Mouse (Mus musculus) left cerebral cortex, postnatal 36 days (tissue): ENCODE measurements at regions not wholly inside any gene's neighbourhood (a gene's known extent, or its start where the extent isn't known, plus 50 kb on each side); places are given as distances from the start of the nearest gene placed in this dataset.

Source experiments
- DNase-seq, 2 experiments: peaks; one replicate each; pipeline ENCODE4 v3.0.0; 2021 to 2022; ENCODE audit warnings: low spot score in 2 of 2, mixed read lengths in 1 of 2
- intact Hi-C: fragments of 180-260 bp; cut with DNase I; formaldehyde crosslinking; loops from one replicate; pipeline ENCODE4 v1.15.1; 2025

DNA sequence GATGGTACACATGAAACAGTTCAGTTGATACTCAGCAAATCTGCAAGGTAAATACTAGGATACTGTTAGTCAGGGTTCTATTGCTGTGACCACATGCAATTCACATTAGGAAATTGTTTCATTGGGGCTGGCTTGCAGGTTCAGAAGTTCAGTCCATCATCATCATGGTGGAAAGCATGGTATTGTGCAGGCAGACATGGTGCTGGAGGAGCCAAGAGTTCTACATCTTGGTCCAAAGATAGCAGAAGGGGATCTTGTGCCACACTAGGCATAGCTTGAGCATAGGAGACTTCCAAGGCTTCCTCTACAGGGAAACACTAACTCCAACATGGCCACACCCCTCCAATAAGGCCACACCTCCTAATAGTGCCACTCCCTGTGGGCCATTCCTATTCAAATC is 99.1 kb downstream of the Ier5 start:
- no peak for DNase-seq
- intact Hi-C loops, result no loop called here

DNA sequence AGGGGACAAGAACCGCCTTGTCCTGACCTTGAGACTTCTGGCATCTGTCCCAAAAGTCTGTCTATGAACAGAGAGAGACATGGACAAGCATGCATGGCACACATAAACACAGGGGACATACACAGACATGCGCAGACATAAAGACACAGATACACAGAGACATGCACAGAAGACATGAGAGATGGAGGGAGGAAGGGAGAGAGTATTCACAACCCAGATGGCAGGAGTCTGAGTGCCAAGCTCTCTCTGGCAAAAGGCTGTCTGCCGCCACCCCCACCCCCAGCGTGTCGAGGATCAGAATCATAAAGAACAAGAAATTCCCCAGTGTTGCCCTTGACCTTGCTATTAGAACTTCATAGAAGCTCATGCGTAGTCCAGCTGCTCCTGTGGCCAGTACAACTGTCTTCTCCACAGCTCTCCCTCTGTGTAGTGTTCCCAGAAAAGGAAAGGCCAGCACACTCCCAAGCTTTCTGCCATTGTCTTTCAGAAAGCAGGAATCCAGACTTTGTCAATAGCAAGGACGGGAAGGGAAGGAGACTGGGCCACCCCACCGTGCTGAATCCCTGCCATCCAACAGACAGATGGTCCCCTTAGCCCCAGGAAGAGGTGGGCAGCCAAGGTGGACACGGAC is 99.8 kb downstream of the Ier5 start:
- intact Hi-C loops, result no loop called here
- DNase-seq, result no peak

DNA sequence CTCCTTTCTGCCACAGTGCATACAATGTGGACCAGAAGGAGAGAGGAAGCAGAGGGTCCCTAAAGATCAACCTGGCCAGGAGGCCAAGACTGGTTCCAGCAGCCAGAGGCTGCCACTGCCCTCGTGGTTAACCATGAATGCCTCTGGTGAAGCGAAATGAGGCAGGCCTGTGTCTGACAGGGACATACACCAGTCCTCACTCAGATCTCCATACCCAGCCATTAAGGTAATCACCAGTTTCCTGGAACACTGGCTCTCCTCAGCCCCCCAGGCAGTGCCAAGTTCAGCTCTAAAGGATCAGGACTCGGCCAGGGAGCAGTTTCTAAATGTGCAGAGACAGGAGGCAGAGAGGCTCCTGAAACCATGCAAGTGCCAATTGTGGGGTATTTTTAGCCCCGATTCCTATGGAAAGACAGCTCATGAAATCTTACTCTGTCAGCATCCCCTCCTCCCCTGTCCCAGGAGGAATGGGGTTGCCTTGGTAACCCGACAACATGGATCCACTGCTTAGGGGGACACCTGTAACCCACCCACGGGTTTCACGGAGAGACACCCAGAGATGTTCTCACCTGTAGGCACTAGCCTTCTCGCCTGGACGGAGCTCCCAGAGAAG is 103.6 kb downstream of the Ier5 start:
- intact Hi-C loops, result no loop called here
- no peak for DNase-seq

DNA sequence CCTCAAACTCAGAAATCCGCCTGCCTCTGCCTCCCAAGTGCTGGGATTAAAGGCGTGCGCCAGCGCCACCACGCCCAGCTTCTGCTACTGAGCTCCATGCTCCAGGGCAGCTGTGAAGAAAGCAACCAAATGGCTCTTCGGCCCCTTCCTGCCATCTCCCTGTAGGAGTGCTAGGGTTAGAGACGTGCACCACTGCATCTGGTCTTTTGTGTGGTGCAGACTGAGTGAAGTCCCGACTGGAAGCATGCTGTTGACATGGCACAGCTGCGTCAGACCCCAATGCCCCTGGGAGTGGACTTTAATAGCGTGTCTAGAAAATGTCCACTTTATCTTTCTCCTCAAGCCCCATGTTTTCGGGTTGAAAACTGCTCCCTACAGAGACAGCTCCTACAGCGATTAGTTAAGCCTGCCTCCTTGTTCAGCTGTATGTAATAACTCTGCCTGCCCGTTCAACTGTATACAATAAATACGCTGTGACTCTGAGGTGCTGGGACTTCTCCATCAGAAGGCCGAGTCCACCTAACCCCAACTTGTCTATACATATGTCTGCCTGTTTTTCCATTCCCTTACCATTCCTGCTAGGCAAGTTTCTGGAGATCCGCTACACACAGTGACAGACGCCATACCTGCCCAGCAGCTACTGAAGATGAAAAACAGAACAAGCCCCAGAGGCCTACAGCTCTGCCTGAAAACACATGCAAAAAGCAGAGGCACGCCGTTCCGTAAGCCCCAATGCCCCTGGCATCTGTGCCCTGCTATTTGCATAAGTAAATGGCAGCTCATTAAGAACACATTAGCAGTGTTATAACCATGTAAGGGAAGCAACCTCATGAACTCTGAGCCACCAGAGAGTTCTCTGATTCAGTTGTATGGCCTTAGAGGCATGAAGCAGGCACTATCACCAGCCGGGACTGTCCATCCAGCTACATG is 105.2 kb downstream of the Ier5 start:
- intact Hi-C loops, result no loop called here
- no peak for DNase-seq

DNA sequence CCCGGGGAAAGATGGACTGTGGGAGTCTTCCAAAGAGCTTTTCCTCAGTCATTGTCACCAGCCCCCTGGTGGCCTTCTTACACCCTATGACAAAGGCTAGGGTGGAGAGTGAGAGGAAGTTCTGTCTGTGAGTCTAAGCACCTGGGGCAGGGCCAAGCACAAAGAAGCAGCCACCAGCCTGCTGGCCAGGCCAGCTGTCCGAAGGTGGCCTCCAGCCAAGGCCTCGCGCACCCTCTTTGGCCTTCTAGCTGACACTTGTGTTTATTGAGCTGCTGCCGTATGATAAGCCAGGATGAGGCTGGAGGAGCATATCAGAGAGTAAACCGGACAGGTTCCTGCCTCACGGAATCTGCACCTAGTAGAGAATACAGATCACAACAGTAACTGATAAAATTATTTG is 99.0 kb upstream of the Cacna1e start:
- intact Hi-C loops, result no loop called here
- DNase-seq, result no peak

DNA sequence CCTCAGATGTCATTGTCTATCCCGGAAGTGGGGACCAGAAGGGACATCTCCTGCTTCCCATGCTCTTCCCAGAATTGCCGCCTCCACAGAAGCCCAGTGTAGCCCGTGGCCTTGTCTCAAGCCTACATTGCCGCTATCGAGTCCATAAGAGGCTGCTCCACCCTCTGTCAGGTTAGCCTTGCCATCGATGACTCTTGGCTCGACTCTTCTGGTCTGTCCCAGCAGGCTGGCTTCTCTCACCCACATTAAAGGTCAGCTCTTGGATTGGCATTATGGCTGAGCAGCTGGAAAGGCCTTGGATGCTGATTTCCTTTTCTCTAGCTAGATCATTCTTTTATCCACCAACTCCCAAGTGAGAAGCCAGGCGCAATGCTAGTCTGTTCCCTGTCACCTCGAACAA is 98.5 kb upstream of the Cacna1e start:
- intact Hi-C loops, result no loop called here
- DNase-seq, result no peak

DNA sequence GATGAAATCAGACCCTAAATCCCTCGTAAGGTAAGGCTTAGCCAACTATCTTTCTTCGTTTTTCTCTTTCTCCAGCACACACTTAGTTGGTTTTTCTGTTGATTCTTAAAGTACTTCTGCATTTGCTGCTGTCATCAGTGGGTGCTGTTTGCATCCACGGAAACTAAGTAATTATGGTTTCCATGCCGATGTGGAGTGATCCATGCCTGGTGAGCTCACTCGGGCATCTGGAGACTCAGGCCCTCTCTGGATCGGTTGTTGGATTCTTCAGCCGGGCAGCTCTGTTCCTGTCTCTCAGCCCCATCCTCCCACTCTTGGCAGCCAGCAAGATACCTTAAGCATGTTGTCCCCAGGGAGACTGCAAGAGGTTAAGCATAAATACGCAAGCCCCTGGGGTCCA is 97.4 kb upstream of the Cacna1e start:
- no peak for DNase-seq
- intact Hi-C loops, result no loop called here

DNA sequence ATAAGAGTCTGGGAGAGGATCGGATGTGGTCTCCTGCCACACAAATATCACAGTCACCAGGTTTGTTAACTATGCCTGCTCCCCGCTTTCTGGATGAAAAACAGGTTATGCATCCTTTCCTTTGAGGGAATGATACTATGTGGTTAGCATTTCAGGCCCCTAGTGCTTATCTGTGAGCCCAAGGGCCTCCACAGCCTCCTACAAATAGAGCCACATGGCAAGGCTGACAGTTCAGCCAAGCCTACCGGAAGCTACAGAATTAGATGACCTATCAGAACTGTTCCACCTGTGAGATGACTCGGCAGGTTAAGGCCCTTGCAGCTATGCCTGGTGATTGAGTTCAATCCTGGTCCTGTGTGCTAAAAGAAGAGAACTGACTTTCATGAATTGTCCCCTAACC is 91.4 kb upstream of the Cacna1e start:
- intact Hi-C loops, result no loop called here
- DNase-seq, result no peak

DNA sequence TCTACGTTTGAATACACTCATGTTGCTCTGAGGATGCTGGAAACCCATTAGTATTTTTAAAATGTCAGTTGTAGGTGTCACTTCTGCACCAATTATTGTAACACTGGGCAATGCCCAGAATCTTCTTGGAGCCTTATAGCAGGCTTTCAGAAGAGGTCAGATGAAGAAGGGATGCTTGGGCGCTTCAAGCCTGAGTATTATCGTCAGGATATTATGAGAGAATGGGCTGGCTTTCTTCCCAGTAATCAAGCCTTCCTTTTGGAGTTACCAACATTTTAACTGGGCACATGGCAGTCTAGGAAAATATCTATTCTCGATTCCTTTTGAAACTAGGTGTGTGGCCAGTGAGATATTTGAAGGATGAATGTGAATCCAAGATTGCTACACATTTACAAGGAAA is 77.0 kb upstream of the Cacna1e start:
- intact Hi-C loops, result no loop called here
- no peak for DNase-seq

DNA sequence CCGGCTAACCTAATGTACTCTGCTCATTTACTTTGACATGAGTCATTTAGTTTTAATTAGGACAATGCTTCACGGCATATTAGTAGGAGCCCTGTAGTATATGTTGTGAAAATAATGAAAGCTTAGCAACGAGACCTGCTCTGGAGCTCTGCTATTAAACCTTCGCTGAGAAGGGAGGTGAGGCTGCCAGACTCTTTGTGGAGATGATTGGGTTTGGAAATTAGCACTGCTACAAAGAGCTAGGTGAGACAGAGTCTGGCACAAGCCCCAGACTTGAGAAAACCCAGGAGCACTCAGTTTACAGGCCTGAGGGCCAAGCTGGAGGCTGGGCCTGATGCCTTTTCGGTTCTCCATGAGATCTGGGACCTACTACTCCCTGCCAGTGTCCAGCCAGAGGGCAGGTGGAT is 72.3 kb upstream of the Cacna1e start:
- DNase-seq, result no peak
- intact Hi-C loops, result no loop called here

DNA sequence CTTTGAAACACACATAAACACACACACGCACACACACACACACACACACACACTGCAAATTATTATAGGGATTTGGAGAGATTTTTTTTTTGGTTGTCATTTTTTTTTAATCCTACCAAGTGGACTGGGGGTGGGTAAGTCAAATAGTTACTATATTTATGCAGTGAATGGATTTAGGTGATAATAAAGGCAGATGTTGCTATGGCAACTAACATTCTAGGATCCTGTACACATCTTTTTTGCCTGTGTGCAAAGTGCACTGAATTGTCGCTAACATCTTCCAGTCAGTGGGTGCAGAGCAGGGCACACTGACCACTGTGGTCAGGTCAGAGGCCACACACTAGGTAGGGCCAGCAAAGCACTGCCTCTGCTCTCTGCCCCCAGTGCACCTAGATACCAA is 68.4 kb upstream of the Cacna1e start:
- no peak for DNase-seq
- intact Hi-C loops, result no loop called here
